Mouse (Mus musculus): Measurements from ENCODE around the gene Tmem175. TPM values are rescaled to one million over a fixed set of nuclear protein-coding genes. Genes with fewer than 3 reads are reported as not detected.

The Tmem175 gene
- total RNA-seq (2014; rRNA removed; ENCODE audit: low replicate concordance) (16.3 and 24.5 TPM in 2 replicates), polyA plus RNA-seq (2015; fragmentation: Nextera tagmentation; extraction: Ambion mirVana) (12.3 and 14.5 TPM in 2 replicates)

DNA sequence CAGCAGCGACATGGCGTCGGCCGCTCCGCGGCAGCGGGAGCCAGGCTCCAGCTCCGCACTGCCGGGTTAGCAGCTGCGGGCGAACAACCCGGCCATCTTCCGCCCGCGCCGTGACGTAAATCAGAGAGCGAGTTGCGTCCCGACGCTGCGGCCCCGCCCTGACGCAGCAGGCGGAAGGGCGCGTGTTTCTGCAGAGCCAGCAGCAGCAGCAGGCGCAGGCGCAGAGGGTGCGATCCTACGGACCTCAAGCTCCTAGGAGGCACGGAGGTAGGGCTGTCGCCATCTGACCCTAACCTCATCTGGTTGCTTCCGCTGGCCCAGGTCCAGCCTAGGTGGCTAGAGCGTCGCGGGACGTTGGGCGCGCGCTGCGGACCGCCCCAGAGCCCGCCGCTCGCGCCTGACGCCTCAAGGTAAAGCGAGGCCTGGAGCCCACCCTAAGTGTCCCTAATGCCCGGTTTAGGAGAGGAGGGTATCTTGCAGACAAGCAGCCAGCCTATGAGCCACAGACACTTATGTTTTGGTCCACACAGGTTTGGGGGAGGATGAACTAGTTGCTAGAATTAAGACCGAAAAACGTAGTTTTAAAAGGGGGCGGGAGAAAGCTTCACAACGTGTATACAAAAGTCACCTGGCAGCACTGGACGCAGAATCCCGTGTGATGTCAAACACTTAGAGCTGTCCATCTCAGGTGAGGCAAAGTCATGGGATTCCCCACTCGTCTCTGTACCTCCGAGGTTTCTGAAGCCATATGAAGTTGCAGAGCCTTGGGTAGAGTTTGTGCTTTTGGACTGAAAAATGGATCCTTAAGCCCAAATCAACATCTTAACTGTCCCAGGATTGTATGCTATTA lies at the start of gene Tmem175, which contains the start of gene Gak:
Gene Tmem175, plus strand, starts transcription at position 137 of the 850 bp plus-strand sequence.
Gene Gak, minus strand, starts transcription at position 122 of the 850 bp plus-strand sequence.
- ATAC-seq (ENCODE audit: insufficient read depth, low read depth): peak; percentile 97
- peaks cover 20% of the 10 kb centered on the region; the same call in 1 of the 2 replicates for H3K4me1 ChIP-seq (ENCODE audit: control insufficient read depth, insufficient read depth)
- peak within 1 kb of the TSS; percentile 90 for H3K27ac ChIP-seq (ENCODE audit: low read depth)
- peak within 1 kb of the TSS; percentile 94 for H3K4me2 ChIP-seq (ENCODE audit: low read depth, low read length)
- no peaks in the 10 kb centered on the region for H3K27me3 ChIP-seq (ENCODE audit: control insufficient read depth, insufficient read depth, low read length)
- peak; percentile 92 for DNase-seq (ENCODE audit: low spot score)
- H3K9ac ChIP-seq (replicated peaks; ENCODE audit: low read depth, low read length): peak within 1 kb of the TSS; percentile 91
- H3K9me3 ChIP-seq (replicated peaks; ENCODE audit: control insufficient read depth, low read length): no peaks in the 10 kb centered on the region
- H3K36me3 ChIP-seq (replicated peaks; ENCODE audit: control insufficient read depth, insufficient read depth, low read length): no peaks in the 10 kb centered on the region
- WGBS: under 1% methylated on average over 58 of the region's 58 CpGs
- TF ChIP-seq EP300 (IDR thresholded peaks at IDR 0.05; ENCODE audit: low read depth) (no peak), CTCF (IDR thresholded peaks at IDR 0.05; ENCODE audit: low read depth) (no peak)
- peak within 1 kb of the TSS; percentile 87 for H3K4me3 ChIP-seq (ENCODE audit: low read depth, low read length)

DNA sequence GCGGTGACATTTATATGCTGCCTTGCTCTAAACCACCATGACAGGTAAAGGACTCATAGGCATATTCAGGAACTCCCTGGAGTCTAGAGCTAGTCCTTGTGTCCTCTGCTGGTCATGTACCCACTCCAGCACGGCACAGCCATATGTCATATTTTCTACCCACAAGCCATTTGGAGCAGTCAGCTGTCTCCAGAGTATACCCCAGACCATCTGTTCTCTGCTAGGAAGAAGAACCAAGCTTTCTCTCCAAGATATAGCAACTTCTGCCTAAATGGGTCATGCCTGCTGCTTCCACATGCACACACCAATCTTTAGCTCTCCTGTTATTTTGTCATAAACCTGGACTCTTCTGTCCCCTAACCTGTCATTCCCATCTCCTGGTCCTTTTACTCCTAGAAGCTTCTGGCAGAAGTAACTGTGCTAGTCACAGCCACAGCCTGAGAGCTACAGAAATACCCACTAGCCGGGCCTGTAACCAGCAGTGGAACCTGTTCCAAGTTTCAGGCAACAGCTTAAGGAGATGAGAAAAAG lies 48.1 kb upstream of the Tmem175 start:
- Histone ChIP-seq H3K4me3 (ENCODE audit: low read depth, low read length) (no peak overlapping the region), H3K27ac (ENCODE audit: low read depth) (no peak overlapping the region), H3K9ac (replicated peaks; ENCODE audit: low read depth, low read length) (no peak overlapping the region), H3K4me1 (ENCODE audit: control insufficient read depth, insufficient read depth) (no peaks in the 10 kb centered on the region), H3K4me2 (ENCODE audit: low read depth, low read length) (no peak overlapping the region), H3K9me3 (replicated peaks; ENCODE audit: control insufficient read depth, low read length) (no peaks in the 10 kb centered on the region), H3K27me3 (ENCODE audit: control insufficient read depth, insufficient read depth, low read length) (no peaks in the 10 kb centered on the region), H3K36me3 (replicated peaks; ENCODE audit: control insufficient read depth, insufficient read depth, low read length) (peaks cover 87% of the 10 kb centered on the region)
- DNase-seq (ENCODE audit: low spot score): no peak
- no peak for TF ChIP-seq CTCF (IDR thresholded peaks at IDR 0.05; ENCODE audit: low read depth)
- no peak for TF ChIP-seq EP300 (IDR thresholded peaks at IDR 0.05; ENCODE audit: low read depth)
- no peak for ATAC-seq (ENCODE audit: insufficient read depth, low read depth)
- WGBS: 92% methylated on average over 3 of the region's 3 CpGs

DNA sequence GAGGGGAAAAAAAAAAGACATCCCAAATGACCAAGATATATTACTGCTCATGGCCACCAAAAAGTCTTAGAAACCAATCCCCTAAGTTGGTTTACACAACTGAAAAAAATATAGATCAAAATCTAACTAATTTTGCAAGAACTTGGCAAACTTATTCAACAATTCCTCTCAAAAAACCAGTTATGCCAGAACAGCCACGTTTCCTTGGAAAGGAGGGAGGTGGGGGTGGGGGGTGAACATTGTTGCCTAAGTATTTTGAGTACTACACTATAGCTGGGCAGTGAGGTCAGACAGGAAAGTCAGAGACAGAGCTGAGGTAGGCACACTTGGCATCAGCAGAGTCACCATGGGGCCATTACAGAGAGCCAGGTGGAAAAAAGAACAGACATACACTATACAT lies 29.6 kb upstream of the Tmem175 start:
- Histone ChIP-seq H3K4me3 (ENCODE audit: low read depth, low read length) (no peak overlapping the region), H3K27me3 (ENCODE audit: control insufficient read depth, insufficient read depth, low read length) (no peaks in the 10 kb centered on the region), H3K36me3 (replicated peaks; ENCODE audit: control insufficient read depth, insufficient read depth, low read length) (peaks cover 98% of the 10 kb centered on the region), H3K9me3 (replicated peaks; ENCODE audit: control insufficient read depth, low read length) (no peaks in the 10 kb centered on the region), H3K9ac (replicated peaks; ENCODE audit: low read depth, low read length) (no peak overlapping the region), H3K27ac (ENCODE audit: low read depth) (no peak overlapping the region), H3K4me2 (ENCODE audit: low read depth, low read length) (no peak overlapping the region), H3K4me1 (ENCODE audit: control insufficient read depth, insufficient read depth) (no peaks in the 10 kb centered on the region)
- TF ChIP-seq EP300 (IDR thresholded peaks at IDR 0.05; ENCODE audit: low read depth) (no peak), CTCF (IDR thresholded peaks at IDR 0.05; ENCODE audit: low read depth) (no peak)
- no peak for ATAC-seq (ENCODE audit: insufficient read depth, low read depth)
- no peak for DNase-seq (ENCODE audit: low spot score)
- 67% methylated on average over 1 of the region's 1 CpGs for WGBS

DNA sequence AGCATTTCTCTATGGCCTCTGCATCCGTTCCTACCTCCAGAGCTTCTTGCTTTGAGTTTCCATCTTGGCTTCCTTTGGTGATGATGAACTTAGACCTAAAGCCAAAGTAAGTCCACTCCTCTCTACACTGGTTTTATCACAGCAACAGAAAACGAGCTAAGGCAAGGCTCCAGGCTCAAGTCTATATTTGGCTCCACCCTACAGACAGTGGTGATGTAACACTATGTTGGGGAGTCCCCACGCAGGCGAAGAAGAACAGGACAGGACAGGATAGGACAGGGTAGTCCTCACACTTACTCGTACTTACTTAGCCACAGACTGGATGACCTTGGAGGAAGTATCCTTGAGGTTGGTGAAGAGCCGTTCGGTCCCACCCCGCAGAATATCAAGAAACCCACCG lies 27.0 kb upstream of the Tmem175 start:
- no peak overlapping the region for H3K27ac ChIP-seq (ENCODE audit: low read depth)
- no peak for TF ChIP-seq CTCF (IDR thresholded peaks at IDR 0.05; ENCODE audit: low read depth)
- TF ChIP-seq EP300 (IDR thresholded peaks at IDR 0.05; ENCODE audit: low read depth): no peak
- H3K4me1 ChIP-seq (ENCODE audit: control insufficient read depth, insufficient read depth): no peaks in the 10 kb centered on the region
- no peak for DNase-seq (ENCODE audit: low spot score)
- no peaks in the 10 kb centered on the region for H3K9me3 ChIP-seq (replicated peaks; ENCODE audit: control insufficient read depth, low read length)
- H3K36me3 ChIP-seq (replicated peaks; ENCODE audit: control insufficient read depth, insufficient read depth, low read length): peaks cover 98% of the 10 kb centered on the region
- WGBS: 79% methylated on average over 9 of the region's 9 CpGs
- H3K9ac ChIP-seq (replicated peaks; ENCODE audit: low read depth, low read length): no peak overlapping the region
- no peaks in the 10 kb centered on the region for H3K27me3 ChIP-seq (ENCODE audit: control insufficient read depth, insufficient read depth, low read length)
- H3K4me2 ChIP-seq (ENCODE audit: low read depth, low read length): no peak overlapping the region
- no peak overlapping the region for H3K4me3 ChIP-seq (ENCODE audit: low read depth, low read length)
- ATAC-seq (ENCODE audit: insufficient read depth, low read depth): no peak

DNA sequence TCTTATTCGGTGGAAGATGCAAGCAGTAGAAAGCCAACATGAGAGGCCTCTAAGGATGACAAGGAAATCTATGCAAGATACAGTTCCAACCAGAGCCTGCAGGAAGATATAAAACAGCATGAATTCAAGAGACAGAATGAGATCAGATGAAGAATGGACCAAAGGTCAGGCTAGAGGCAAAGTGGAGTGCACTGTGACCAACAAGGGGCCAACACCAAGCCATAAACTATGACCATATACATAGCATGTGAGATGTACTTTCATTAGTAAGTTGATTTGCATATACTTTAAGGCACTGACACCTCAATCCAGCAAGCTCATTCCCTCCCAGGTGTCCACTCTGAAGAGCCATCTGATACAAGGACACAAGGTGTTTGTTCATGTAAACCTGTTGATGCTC lies 19.1 kb upstream of the Tmem175 start:
- Histone ChIP-seq H3K27ac (ENCODE audit: low read depth) (no peak overlapping the region), H3K9me3 (replicated peaks; ENCODE audit: control insufficient read depth, low read length) (no peaks in the 10 kb centered on the region), H3K4me1 (ENCODE audit: control insufficient read depth, insufficient read depth) (no peaks in the 10 kb centered on the region), H3K4me3 (ENCODE audit: low read depth, low read length) (no peak overlapping the region), H3K36me3 (replicated peaks; ENCODE audit: control insufficient read depth, insufficient read depth, low read length) (peaks cover 95% of the 10 kb centered on the region), H3K9ac (replicated peaks; ENCODE audit: low read depth, low read length) (no peak overlapping the region), H3K4me2 (ENCODE audit: low read depth, low read length) (no peak overlapping the region), H3K27me3 (ENCODE audit: control insufficient read depth, insufficient read depth, low read length) (no peaks in the 10 kb centered on the region)
- ATAC-seq (ENCODE audit: insufficient read depth, low read depth) (no peak), DNase-seq (ENCODE audit: low spot score) (no peak)
- 91% methylated on average over 1 of the region's 1 CpGs for WGBS
- no peak for TF ChIP-seq EP300 (IDR thresholded peaks at IDR 0.05; ENCODE audit: low read depth)
- TF ChIP-seq CTCF (IDR thresholded peaks at IDR 0.05; ENCODE audit: low read depth): no peak
